Mouse (Mus musculus): Measurements from ENCODE around the gene Omg.

GRCm38 (mm10) chr11:79522944-79523343 lies 19.1 kb upstream of the Omg start:
- TF ChIP-seq CTCF (IDR thresholded peaks at IDR 0.05; ENCODE audit: extremely low read depth, insufficient read depth, low read length) (no peak), POLR2A (IDR thresholded peaks at IDR 0.05; ENCODE audit: extremely low read depth, insufficient read depth, low read length) (no peak)

Data from cortical plate, adult 2 months (tissue).